Mouse (Mus musculus) c-Kit-positive CD71-positive TER-119-positive erythroid progenitor cells, embryonic 14.5 days (primary cell): Measurements from ENCODE around the gene Grid2.

ENCODE experiments used
- DNase-seq: peaks from one replicate; pipeline ENCODE4 v3.0.0-alpha.2; 2013; ENCODE audit warnings: low spot score

The Grid2 gene

DNA sequence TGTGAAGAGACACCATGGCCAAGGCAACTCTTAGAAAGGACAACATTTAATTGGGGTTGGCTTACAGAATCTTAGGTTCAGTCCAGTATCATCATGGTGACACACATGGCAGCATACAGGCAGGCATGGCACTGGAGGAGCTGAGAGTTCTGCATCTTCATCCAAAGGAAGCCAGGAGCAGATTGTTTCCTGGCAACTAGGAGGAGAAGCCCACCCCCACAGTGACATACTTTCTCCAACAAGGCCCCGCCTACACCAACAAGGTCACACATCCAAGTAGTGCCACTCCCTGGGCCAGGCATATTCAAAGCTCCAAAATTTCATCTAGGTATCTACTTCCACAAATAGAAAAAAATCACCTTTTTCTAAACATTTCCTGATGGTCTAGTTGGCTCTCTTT is 1351.4 kb downstream of the Grid2 start:
- DNase-seq = no peak

DNA sequence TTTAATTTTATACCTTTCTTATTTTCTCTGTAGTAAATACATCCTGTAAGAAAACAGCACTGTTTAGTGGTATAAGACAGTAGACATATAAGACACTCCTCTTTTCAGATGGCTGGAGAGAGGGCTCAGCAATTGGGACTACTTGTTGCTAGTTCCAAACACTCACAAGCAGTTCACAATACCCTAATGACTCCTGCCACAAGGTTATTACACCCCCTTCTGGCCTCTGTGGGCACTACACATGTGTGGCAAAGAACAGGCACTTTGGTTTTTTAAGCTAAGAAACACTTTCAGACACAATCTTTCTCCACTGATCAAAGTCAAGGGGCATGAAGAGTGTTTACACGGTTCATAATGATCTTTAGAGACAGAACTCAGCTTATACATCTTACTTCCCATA is 1352.3 kb downstream of the Grid2 start:
- DNase-seq = no peak

DNA sequence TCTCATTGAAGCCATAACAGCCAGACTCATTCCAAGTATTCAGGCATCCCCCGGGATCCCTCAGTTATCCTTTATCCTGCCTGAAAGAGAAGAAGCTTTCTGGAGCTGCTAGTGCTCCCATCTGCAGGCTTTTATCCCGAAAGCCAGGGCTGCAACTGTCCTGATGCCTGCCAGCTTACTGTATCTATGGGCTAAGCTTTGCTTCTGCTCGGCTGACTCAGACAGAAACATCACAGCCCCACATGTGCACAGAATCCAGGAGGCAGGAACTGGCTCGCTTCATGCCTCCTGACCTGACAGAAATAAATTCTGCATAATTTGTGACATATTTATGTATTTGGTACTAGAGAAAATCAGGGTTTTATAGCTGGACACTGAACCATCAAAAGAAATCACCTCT is 1361.2 kb downstream of the Grid2 start:
- no peak for DNase-seq

DNA sequence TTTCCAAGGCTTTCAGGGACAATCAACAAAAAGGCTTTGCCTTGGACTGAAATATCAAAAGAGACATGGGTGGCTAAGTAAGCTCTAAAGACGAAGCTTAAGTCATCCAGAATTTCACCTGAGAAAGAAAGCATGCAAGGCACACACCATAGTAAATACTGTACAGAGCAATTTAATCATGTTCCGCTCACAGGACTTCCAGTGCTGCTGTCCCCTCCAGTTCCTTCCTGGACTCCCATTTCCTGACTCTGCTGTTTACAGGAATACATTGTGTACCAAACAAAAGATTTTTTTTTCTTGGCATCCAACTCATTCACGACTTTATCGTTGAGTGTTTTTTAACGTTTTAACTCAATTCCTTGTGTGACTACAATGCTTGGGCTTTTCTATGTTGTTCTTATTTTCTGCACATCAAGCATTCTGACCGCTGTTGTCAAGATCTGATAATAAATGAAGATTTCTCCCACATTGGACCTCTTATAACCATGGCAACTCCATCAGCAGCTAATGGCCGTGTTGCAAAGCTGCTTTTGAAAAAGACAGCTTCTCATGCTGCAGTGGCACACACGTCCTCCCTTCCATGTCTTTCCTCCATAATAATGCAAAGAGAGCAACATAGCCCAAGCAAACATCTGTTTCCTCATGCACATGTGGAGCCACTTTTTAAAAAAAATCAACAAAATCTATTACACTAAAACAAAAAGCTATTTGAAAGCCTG is 1361.9 kb downstream of the Grid2 start:
- no peak for DNase-seq

DNA sequence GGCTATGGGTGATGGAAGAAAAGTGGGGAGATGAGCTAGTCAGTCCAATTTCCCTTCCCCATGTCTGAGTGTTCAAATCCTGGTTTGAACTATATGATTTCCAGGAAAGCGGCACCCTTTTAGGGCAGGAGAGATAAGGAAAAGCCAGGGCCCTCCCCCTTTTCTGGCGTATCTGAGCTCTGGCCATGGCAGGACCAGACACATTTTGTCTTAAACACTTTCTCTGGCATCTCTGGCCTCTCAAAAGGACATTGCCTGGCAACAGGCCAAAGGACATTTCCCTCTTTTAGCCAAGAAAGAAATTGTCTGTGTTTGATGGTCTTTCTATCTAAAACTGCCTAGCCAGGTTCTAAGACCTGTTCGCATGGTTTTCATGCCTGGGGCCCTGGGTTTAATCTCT is 1367.7 kb downstream of the Grid2 start:
- DNase-seq = no peak

DNA sequence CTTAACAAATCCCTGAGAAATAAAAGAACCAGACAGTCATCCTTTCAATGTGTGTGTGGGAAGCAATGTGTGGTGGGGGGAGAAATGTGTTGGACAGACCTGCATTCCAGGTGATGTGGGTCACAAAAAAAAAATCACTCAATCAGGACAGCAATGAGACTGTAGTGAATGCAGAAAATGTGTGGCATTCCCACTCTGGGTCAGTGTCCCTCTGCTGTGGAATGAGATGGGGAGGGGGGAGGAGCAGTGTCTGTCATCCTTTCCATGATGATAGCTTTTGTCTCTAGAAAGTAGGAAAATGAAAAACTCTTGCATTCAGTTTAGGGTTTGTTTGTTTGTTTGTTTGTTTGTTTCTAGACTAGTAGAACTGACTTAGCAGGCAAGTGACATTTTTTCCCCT is 1392.0 kb downstream of the Grid2 start:
- no peak for DNase-seq

DNA sequence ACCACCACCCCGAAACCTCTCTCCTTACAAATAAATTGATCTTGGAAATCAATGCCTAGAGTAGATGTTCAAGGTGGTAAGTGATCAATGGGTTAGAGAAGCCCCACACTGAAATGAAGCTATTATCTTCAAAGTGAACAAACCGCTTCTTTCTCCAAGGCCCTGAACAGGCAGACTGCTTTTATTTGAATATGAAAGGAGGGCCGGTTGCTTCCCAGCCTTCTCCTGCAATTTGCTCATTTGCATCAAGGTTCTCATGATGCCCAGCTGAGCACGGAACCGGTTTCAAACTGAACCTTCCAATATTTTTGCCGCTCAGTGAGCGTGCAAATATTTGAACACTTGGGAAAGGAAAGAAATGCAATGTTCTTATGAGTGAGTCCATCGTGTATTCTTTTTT is 1392.5 kb downstream of the Grid2 start:
- DNase-seq = no peak

DNA sequence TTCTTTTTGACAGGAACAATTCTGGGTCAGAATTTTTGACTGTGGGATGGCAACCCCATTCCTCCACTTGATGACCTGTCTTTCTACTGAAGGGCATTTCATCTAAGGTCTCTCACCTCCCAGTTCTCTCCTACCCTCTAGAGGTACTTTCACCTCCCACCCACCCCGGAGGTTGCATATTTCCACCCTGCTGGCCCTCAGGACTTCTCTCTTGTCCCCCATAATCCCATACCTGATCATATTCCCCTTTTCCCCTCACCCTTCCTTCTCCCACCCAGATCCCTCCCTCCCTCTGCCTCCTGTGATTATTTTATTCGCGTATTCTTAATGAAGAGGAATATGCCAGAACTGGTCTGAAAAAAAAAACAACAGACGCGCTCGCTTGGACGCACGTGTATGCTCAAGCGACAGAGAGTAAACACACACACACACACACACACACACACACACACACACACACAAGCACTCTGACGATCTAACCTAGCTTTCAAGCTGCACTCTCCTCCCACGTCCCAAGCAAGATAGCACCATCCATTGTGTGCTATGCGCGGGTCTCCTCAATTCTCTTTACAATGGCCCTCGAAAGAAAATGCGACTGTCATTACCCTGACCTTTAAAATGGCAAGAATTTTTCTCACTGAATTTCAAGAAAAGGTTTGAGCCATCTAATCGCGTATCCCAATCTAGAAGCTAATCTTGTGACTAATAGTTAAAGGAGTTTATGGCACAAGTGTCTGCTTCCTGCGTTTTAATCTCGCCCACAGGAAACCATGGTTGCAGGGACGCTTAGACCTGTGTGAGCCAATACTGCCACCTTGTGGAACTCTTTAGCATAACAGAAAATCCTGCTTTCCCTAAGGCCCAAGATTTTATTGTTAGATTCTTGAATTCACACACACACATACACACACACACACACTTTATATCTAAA is 1393.9 kb downstream of the Grid2 start:
- peak; percentile 35 for DNase-seq

DNA sequence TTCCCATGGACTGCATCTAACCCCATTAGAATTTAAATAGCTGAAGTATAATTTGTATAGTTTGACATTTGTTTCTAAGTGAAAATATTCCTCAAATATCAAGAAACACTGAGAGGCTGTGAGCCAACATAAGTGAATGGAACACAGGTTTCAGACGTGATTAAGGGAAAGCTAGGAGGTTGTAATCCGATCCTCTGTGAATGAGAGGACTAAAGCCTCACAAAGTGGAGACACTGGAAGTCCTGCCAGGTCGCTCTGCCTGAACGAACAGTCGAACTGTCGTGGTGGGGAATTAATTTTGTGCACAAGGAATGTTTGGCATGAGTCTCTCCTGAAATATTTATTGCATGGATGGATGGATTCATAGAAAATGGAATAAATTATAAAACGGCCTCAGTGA is 1395.1 kb downstream of the Grid2 start:
- DNase-seq = no peak

DNA sequence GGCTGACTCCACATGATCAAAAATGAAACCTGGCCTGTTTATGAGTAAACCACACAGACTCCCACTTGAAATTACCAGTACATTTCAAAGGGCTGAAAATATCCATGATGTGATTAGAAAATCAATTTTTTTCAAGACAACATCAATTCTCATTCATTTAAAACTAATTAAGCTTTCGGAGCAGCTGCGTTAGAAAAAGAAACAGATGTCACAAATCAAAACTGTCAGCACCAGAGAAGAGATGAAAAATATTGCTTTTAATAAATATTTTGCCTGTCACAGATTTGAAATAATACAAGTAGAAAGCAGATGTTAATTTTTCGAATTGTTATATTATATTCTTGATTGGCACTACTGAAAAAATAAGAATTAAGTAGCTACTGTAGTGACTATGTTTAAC is 1415.3 kb downstream of the Grid2 start:
- no peak for DNase-seq

DNA sequence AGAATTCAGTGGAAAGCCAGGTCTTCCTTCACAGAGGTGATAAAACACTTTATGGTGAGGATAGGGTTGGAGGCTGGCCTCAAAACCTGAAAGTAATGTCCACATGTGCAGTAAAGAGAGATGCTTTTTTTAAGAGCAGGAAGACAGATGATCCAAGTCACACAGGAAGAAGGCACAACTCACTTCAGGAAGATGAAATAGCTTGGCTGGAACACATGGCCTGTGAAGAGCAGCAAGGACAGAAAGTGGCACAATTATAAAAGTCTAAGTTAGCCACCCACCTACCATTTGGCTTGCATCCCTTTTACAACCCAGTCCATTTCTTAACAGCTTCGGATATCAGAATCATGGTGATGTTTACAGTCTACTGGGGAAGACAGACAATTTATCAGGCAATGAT is 1423.1 kb downstream of the Grid2 start:
- DNase-seq = no peak

DNA sequence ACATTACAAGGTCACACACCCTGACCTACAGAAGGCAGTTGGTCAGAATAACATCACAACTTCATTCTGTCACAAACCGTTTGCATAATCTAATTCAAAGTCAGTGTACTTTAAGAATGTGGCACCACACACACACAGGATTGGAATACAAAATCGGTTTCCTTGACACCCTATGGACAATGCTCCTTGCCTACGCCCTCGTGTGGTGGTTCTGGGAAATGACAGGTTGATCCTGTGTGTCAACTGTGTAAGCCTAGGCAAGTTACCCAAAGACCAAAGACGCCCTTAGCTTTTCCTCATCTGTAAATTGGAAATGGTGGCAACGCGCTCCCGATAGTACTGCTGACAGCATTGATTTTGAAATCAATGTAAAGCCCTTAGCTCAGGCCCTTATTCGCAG is 1428.3 kb downstream of the Grid2 start:
- DNase-seq = no peak

DNA sequence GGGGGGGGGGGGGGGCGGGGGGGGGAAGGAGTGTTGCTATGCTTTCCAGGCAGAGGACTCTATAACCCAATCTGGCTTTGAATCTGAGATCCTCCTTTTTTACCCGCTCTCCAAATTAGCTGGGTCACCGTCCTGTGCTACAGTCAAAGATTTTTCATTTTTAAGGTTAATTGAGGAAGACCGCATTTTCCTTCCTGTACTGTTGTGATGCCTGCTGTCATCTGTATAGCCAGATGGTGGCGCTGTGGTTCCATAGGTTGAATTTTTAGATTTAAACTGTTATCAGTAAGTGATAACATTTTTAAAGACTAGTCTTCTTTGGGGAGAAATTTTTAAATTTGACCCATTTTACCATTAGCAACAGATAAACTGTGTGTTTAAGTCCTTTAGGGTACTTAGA is 1429.3 kb downstream of the Grid2 start:
- peak; percentile 7 for DNase-seq

DNA sequence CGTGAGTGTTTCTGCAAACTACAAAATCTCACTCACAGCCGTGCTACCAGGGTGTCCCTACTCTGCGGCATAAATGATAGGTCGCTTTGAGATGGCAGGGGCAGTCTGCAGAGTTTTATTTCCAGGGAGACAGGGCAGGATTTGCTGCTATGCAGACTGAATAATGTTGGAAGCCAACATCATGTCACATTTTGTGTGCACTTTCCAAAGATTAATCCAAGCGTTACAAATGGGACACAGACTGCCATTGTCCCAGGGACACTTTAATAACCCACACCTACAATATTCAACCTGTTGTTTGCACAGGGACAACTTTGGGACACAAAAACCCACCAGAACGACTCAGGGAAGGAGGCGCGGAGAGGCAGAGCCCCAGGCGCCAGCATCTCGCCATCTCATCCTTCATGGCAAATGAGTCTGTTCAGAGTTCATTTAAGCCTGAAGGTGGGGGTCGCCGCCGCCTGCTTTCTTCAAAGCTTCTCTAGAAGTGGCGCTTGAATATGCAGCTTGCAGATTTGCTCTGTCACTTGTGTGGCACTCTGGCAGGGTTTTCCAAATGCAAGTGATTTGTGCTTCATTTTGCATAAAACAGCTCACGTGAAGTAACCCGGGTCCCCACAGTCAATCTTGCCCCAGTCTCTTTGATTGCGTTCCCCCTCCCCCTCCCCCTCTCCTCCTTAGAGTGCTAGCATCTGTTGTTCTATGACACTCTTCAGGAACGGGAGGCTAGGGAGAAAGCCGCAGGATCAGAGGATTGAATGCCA is 1432.7 kb downstream of the Grid2 start:
- no peak for DNase-seq

DNA sequence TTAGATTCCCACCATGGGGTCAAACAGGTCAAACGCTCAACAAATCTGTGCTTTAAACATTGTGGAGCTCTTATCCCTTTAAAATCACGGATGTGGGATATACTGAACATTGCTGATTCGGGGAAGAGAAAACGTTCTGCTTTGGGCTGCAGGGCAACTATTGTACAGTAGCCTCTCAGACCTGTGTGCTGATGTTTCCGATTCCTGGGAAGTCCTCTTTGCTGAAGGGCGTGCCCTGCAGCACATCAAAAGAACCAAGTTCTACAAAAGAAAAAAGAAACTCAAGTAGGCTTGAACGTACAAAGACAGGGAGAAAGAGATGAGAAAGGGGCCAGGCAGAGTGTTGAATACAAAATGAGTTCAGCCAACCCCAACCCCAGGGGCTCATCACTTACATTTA is 1439.0 kb downstream of the Grid2 start:
- DNase-seq = no peak

DNA sequence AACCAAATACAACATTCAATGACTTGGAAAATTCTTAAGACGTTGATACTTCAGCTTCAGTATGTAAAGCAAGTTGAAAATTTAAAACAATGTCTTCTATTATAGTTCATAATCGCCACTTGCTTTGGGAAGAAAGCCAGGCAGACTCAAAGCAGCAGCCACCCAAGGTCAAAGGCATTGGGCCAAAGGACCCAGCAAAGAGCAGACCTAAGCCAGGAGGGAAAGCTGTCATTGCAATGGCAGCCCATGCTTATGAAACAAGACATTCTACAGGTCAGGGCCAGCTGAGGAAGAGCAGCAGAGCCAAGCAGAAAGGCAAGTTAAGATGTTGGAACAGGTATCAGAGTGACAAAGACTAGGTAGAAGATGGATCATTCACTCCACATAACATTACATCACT is 1448.0 kb downstream of the Grid2 start:
- no peak for DNase-seq

DNA sequence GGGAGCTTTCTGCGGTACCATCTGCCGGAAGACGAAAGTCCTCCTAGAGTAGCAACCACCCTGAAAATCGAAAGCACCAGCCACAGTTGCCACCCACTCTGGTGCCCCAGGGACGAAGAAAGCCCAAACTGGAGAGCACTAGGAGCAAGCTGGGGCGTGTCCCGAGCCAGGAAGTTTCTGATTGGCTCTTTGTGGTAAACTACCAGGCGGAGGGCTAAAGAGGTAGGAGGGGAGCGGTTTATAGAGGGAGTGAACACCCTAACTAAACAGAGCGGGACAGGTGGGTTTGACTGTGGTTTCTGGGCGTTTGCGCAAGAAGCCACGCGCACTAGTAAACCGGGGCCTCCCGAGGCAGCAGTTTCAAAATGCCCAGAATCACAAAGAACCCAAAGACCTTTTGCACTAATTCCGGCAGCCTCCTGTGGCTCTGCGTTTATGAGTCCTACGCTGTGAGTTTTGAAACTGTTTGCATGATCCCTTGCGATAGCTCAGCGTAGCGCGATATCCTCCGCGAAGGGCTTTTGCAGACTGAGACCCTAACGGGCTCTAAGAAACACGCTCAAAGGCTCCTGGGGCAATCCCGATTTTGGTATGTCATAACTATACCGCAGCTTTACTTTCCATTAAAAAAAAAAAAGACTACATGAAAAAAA is 1472.2 kb downstream of the Grid2 start:
- DNase-seq = no peak

DNA sequence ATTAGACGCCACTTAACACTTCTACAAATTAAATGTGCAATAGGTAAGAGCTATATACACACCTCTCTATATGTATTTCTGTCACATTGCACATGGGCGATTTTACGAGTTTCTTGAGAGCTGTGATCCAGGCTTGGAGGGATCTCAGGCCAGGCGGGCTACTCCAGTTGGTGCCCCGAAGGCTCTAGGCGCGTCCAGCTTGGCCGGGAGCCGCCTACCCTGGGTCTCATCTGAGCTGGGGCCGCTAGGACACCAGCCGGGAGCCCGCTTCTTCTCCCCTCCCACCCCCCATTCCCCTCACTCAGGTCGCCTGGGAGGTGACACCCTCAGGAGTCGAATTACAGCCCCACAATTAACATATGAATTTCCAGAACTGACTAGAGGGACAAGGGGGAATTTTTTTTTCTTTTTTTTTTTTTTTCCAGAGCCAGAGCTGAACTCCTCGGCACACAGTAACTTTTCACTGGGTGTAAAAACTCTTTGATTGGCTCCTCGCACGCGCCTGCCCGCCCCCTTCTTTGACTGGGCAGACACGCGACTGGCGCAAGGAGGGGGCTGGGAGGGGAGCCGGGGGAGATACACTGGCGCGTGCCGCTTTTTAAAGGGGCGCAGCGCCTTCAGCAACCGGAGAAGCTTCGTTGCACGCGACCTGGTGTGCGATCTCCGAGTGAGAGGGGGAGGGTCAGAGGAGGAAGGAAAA is 1473.0 kb downstream of the Grid2 start, which contains the start of gene Atoh1:
Gene Atoh1, plus strand, starts transcription at position 627 of the 700 bp plus-strand sequence.
- no peak for DNase-seq

DNA sequence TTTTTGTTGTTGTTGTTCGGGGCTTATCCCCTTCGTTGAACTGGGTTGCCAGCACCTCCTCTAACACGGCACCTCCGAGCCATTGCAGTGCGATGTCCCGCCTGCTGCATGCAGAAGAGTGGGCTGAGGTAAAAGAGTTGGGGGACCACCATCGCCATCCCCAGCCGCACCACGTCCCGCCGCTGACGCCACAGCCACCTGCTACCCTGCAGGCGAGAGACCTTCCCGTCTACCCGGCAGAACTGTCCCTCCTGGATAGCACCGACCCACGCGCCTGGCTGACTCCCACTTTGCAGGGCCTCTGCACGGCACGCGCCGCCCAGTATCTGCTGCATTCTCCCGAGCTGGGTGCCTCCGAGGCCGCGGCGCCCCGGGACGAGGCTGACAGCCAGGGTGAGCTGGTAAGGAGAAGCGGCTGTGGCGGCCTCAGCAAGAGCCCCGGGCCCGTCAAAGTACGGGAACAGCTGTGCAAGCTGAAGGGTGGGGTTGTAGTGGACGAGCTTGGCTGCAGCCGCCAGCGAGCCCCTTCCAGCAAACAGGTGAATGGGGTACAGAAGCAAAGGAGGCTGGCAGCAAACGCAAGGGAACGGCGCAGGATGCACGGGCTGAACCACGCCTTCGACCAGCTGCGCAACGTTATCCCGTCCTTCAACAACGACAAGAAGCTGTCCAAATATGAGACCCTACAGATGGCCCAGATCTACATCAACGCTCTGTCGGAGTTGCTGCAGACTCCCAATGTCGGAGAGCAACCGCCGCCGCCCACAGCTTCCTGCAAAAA is 1473.7 kb downstream of the Grid2 start:
- DNase-seq = no peak

DNA sequence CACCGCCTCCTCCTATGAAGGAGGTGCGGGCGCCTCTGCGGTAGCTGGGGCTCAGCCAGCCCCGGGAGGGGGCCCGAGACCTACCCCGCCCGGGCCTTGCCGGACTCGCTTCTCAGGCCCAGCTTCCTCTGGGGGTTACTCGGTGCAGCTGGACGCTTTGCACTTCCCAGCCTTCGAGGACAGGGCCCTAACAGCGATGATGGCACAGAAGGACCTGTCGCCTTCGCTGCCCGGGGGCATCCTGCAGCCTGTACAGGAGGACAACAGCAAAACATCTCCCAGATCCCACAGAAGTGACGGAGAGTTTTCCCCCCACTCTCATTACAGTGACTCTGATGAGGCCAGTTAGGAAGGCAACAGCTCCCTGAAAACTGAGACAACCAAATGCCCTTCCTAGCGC is 1474.4 kb downstream of the Grid2 start:
- no peak for DNase-seq
